Mouse (Mus musculus) left cerebral cortex, postnatal 14 days (tissue): ENCODE measurements around the gene Tmem171. TPM values are rescaled to one million over a fixed set of nuclear protein-coding genes. Genes with fewer than 3 reads are reported as not detected.

Experiments
- DNase-seq, 2 experiments: peaks; one replicate each; pipeline ENCODE4 v3.0.0; 2021 to 2022; ENCODE audit warnings: low spot score in 2 of 2, mixed read lengths in 1 of 2
- intact Hi-C: fragments of 180-260 bp; cut with DNase I; formaldehyde crosslinking; loops from one replicate; pipeline ENCODE4 v1.15.1; 2025
- total RNA-seq, 2 experiments: library from RNA; stranded (reverse); gene quantifications; 2 replicates each; pipeline ENCODE4 v1.2.3; 2021

The Tmem171 gene
- total RNA-seq, 2 experiments from 2014 or later, result 0.31 to 0.38 TPM

- no peak for DNase-seq
- intact Hi-C loops, result no loop called here
These were observed 40.3 kb downstream of the Tmem171 start for GRCm38 (mm10) chr13:98654129-98654939.

DNA sequence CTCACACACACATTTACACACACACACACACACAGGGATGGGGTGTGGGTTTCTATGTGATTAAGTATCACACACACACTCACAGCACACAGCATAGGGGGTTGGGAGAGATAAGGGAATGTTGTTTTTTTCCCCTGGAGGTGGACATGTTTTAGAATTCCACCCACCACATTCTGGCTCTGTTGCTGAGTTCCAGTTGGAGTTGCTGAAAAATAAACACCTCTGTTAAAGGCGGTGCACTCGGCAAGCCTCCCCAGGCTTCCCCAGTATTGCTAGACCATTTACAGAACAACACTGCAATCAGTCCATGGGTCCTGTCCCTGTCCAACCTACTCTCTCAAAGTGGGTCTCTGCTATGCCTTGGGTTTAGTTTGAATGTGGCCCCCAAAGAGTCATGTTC is 42.4 kb downstream of the Tmem171 start:
- DNase-seq, result peak in 1 of 2 experiments; percentile 34
- intact Hi-C loops, result no loop called here

GRCm38 (mm10) chr13:98651228-98651977 is 43.2 kb downstream of the Tmem171 start:
- intact Hi-C loops, result no loop called here
- no peak for DNase-seq

DNA sequence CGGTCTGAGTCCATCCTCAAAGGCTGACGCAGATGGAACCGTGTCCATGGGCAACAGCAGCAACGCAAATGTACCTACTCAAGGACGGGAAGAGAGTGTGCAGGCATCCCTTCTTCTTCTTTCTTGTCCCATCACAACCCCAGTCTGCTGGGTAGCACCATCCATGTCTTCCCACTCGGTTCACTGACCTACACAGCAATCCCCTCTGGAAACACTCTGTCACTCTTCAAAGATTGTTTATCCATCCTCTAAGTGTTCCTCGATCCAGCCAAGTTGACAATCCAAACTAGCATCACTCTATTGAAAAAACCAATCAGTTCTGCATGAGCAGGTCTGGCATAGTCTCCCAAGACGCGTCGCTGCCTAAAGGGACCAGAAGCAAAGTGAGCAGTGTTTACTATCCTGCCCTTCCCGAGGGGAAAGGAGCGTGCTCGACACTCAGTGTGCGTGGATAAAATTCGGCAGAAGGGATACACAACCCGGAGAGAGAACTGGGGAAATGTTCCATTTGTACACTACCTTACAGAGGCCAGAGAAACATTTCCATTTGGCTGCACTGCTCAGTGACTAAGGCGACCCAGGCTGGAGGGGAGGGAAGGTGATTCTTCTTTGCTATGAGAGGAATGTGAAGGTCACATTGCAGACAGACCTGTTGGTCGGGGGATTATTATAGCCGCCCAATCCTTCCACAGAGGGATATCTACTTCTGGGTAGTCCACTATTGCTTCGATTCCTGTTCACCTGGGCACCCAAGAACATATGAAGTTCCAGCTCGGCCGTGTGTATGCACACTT is 46.7 kb downstream of the Tmem171 start:
- DNase-seq, result no peak
- intact Hi-C loops, result no loop called here

DNA sequence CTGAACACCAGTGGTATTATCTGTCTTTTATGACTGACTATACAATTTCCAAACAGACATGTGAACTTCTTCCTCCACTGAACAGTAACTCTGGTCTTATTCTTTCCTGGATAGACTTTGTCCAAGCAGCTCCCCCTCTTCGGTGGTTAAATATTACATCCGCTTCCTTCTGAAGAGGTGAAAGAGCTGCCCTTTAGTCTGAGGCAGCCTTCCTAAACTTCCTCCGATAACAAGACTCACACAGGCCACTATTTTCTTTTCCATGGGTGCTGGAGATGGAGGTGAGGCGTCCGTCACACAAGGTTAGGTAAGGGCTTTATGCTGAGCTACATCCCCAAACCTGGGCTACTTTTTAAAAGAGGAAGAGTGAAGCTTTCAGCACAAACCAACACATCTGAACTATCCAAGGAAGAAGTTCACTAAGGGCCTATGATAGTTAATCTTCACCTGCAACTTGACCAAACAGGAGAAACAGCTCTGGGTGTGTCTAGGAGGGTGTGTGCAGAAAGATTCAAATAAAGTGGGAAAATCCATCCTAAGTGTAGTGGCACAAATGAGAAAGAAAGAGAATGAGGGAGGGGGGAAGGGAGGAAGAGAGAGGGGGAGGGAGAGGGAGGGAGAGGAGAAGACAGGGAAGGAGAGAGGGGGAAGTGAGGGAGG is 56.0 kb downstream of the Tmem171 start:
- DNase-seq, result no peak
- intact Hi-C loops, result no loop called here

GRCm38 (mm10) chr13:98637145-98637544 is 57.5 kb downstream of the Tmem171 start, which contains the start of gene Tmem174:
TSS of gene Tmem174 (minus strand) at chr13:98637410.
- no peak for DNase-seq
- intact Hi-C loops, result no loop called here

DNA sequence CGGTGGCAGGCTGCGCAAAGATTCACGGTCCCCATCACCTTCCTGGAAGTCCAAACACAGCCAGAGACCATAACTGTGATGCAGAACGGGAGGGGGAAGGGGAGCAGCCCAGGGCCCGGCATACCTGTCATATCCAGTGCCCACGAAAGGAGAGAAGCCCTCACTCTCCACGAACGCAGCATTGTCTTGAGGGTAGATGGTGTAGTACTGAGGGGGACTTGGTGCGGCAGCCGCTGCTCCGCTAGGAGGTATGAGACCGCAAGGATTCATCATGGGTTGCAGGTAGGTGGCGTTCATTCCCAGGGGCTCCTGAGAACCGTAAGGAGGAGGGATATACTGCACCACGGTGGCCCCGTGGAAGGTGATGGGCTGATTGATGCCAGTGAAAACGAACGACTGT is 58.1 kb downstream of the Tmem171 start:
- intact Hi-C loops, result no loop called here
- no peak for DNase-seq

Other genes with a start within 250 kb of the Tmem171 start
- gene Gm10320, start 202.8 kb downstream of the Tmem171 start, total RNA-seq, result not detected
- not detected for gene Tmem174, start 57.4 kb downstream of the Tmem171 start, total RNA-seq
- gene Fcho2, start 120.6 kb upstream of the Tmem171 start, total RNA-seq, result 10 to 100 TPM; 36.7 to 36.9 TPM
- 10 to 100 TPM; 63.0 to 70.3 TPM for gene Tnpo1, start 231.6 kb upstream of the Tmem171 start, total RNA-seq